Mouse (Mus musculus): ENCODE measurements around the gene Hoxb6.

The Hoxb6 gene

GRCm38 (mm10) chr11:96285771-96286738 is 6.2 kb upstream of the Hoxb6 start, which contains the start of gene Hoxb7:
Hoxb7 (plus strand) TSS chr11:96286623.
- no peak for DNase-seq (ENCODE audit: low read depth, low spot score)

- no peak for DNase-seq (ENCODE audit: low read depth, low spot score)
These were observed 5.4 kb upstream of the Hoxb6 start for GRCm38 (mm10) chr11:96286739-96287385.

- no peak for DNase-seq (ENCODE audit: low read depth, low spot score)
These were observed 4.9 kb upstream of the Hoxb6 start for GRCm38 (mm10) chr11:96287411-96287810.

- DNase-seq (ENCODE audit: low read depth, low spot score): no peak
These were observed 3.6 kb upstream of the Hoxb6 start for GRCm38 (mm10) chr11:96288455-96289221.

- no peak for DNase-seq (ENCODE audit: low read depth, low spot score)
These were observed 3.0 kb upstream of the Hoxb6 start for GRCm38 (mm10) chr11:96289293-96289692.

- no peak for DNase-seq (ENCODE audit: low read depth, low spot score)
These were observed 2.4 kb upstream of the Hoxb6 start for GRCm38 (mm10) chr11:96289837-96290236.

- no peak for DNase-seq (ENCODE audit: low read depth, low spot score)
These were observed 1.4 kb upstream of the Hoxb6 start for GRCm38 (mm10) chr11:96290705-96291355.

- DNase-seq (ENCODE audit: low read depth, low spot score): no peak
These were observed 457 bp downstream of the Hoxb6 start for GRCm38 (mm10) chr11:96292565-96293301.

GRCm38 (mm10) chr11:96293302-96293921 is 1.1 kb downstream of the Hoxb6 start:
- no peak for DNase-seq (ENCODE audit: low read depth, low spot score)

GRCm38 (mm10) chr11:96294245-96295091 is 2.2 kb downstream of the Hoxb6 start:
- peak; percentile 87 for DNase-seq (ENCODE audit: low read depth, low spot score)

GRCm38 (mm10) chr11:96295092-96295835 is 3.0 kb downstream of the Hoxb6 start:
- no peak for DNase-seq (ENCODE audit: low read depth, low spot score)

GRCm38 (mm10) chr11:96296997-96297396 is 4.7 kb downstream of the Hoxb6 start:
- DNase-seq (ENCODE audit: low read depth, low spot score): no peak

GRCm38 (mm10) chr11:96297428-96297827 is 5.2 kb downstream of the Hoxb6 start:
- no peak for DNase-seq (ENCODE audit: low read depth, low spot score)

GRCm38 (mm10) chr11:96297968-96298635 is 5.8 kb downstream of the Hoxb6 start:
- no peak for DNase-seq (ENCODE audit: low read depth, low spot score)

GRCm38 (mm10) chr11:96298895-96299667 is 6.8 kb downstream of the Hoxb6 start:
- no peak for DNase-seq (ENCODE audit: low read depth, low spot score)

- no peak for DNase-seq (ENCODE audit: low read depth, low spot score)
These were observed 7.5 kb downstream of the Hoxb6 start for GRCm38 (mm10) chr11:96299781-96300180.

GRCm38 (mm10) chr11:96300354-96301063 is 8.2 kb downstream of the Hoxb6 start:
- DNase-seq (ENCODE audit: low read depth, low spot score): no peak

All from forelimb bud, embryonic 11.5 days (tissue).